Mouse (Mus musculus) myocyte (in vitro differentiated cells): Measurements from ENCODE around the gene Tescl.

Experiments
- E2F4 ChIP-seq: IDR thresholded peaks from one replicate; pipeline ENCODE4 v1.6.1; 2011; ENCODE audit warnings: mild to moderate bottlenecking, control low read depth, moderate library complexity; ENCODE audit not compliant: insufficient read depth
- MAX ChIP-seq: IDR thresholded peaks from one replicate; pipeline ENCODE4 v1.6.1; 2011; ENCODE audit warnings: low read depth, mild to moderate bottlenecking, control low read depth
- MYOG ChIP-seq, 3 experiments: IDR thresholded peaks; one replicate each; pipeline ENCODE4 v1.6.1; 2011; ENCODE audit warnings: control low read depth in 2 of 3, low read depth in 2 of 3, mild to moderate bottlenecking in 2 of 3; ENCODE audit not compliant: insufficient read length in 2 of 3, control insufficient read depth in 1 of 3, insufficient read depth in 1 of 3
- POLR2A ChIP-seq: IDR thresholded peaks from one replicate; pipeline ENCODE4 v1.6.1; 2011; ENCODE audit warnings: low read depth, mild to moderate bottlenecking, control low read depth, moderate library complexity; ENCODE audit not compliant: insufficient read length
- POLR2AphosphoS2 ChIP-seq: IDR thresholded peaks from one replicate; pipeline ENCODE4 v1.6.1; 2011; ENCODE audit warnings: low read depth, control low read depth; ENCODE audit not compliant: insufficient read length
- REST ChIP-seq: IDR thresholded peaks from one replicate; pipeline ENCODE4 v1.6.1; 2011; ENCODE audit warnings: mild to moderate bottlenecking, control low read depth, moderate library complexity; ENCODE audit not compliant: insufficient read depth, insufficient read length
- TCF12 ChIP-seq: IDR thresholded peaks from one replicate; pipeline ENCODE4 v1.6.1; 2011; ENCODE audit warnings: mild to moderate bottlenecking, control low read depth; ENCODE audit not compliant: poor library complexity, insufficient read depth, severe bottlenecking
- TCF3 ChIP-seq: IDR thresholded peaks from one replicate; pipeline ENCODE4 v1.6.1; 2011; ENCODE audit warnings: low read depth, control low read depth; ENCODE audit not compliant: insufficient read length
- USF1 ChIP-seq: IDR thresholded peaks from one replicate; pipeline ENCODE4 v1.6.1; 2011; ENCODE audit warnings: low read depth, mild to moderate bottlenecking, control low read depth, moderate library complexity

- TF ChIP-seq USF1 (no peak), POLR2AphosphoS2 (no peak), MYOG (IDR thresholded peaks at IDR 0.05; ENCODE audit: control insufficient read depth in 1 of 3, insufficient read depth in 1 of 3, insufficient read length in 2 of 3, low read depth in 2 of 3) (peak in 2 of 3 experiments; percentile 52 to 81), POLR2A (no peak), TCF12 (no peak), MAX (no peak), E2F4 (no peak), TCF3 (no peak), REST (no peak)
These were observed 33.2 kb upstream of the Tescl start for GRCm38 (mm10) chr7:24366716-24367632.
